ENCODE assay signal across 11 mouse cellular contexts in genomic region chr10:80016931-80017330, GRCm38 (mm10). TPM values are rescaled to one million over a fixed set of nuclear protein-coding genes. Genes with fewer than 3 reads are reported as not detected.
DNase-seq lines count a peak whose midpoint lies in the region; ATAC-seq and TF ChIP-seq lines count a peak whose summit lies in the region.
"Had no signal": no experiment of that assay in that cellular context is flagged by ENCODE, and none has a peak within 500 bp of the region (broad histone marks: within the 10 kb centered on the region; RNA-seq: fewer than 3 reads in every experiment).

No protein-coding gene starts in this region.

- no peak overlapping the region for H3K27ac ChIP-seq in lung, embryonic 14.5 days (ENCODE audit: low read depth)
- H3K27ac ChIP-seq in bone marrow macrophage, adult 2 months (ENCODE audit: insufficient read depth, low read depth, low read length), result peak overlapping the region; percentile 83
- no peak overlapping the region for H3K27ac ChIP-seq in limb, embryonic 10.5 days
- peak overlapping the region; percentile 93 for H3K27ac ChIP-seq in small intestine, adult 2 months (ENCODE audit: insufficient read depth, low read depth, low read length)
- H3K27ac ChIP-seq in hindbrain, embryonic 11.5 days (ENCODE audit: low read depth, low read length), result no peak overlapping the region
- H3K27ac ChIP-seq: hindbrain, embryonic 15.5 days had no signal

- peak overlapping the region; percentile 21; the same call in 1 of the 2 replicates for H3K4me2 ChIP-seq in lung, embryonic 14.5 days
- H3K4me2 ChIP-seq in hindbrain, embryonic 11.5 days (replicated peaks; ENCODE audit: low read depth, low read length), result no peak overlapping the region
- H3K4me2 ChIP-seq: hindbrain, embryonic 15.5 days had no signal

- DNase-seq in lung, embryonic 14.5 days, result no peak
- no peak for DNase-seq in lung, postnatal 10 days
- no peak for DNase-seq in limb, embryonic 10.5 days (ENCODE audit: low spot score)
- DNase-seq in hindbrain, embryonic 11.5 days (ENCODE audit: low spot score), result no peak
- no peak for DNase-seq in gastrocnemius, adult 8-10 months (ENCODE audit: low spot score in 2 of 2)
- DNase-seq: cerebellum, adult 18-20 months; layer of hippocampus, postnatal 36 days; right cerebral cortex, postnatal 25 days had no signal

- WGBS in lung, embryonic 14.5 days, result 92% methylated on average over 10 of the region's 10 CpGs
- 89% methylated on average over 10 of the region's 10 CpGs for WGBS in limb, embryonic 10.5 days
- 82% methylated on average over 10 of the region's 10 CpGs for WGBS in small intestine, adult 2 months
- WGBS in hindbrain, embryonic 11.5 days, result 87% methylated on average over 10 of the region's 10 CpGs

- TF ChIP-seq POLR2A in bone marrow macrophage, adult 2 months (IDR thresholded peaks at IDR 0.05; ENCODE audit: borderline replicate concordance, low read depth, low read length), result no peak
- TF ChIP-seq POLR2A in small intestine, adult 2 months (IDR thresholded peaks at IDR 0.05; ENCODE audit: low read depth, low read length), result no peak

- H3K9me3 ChIP-seq in lung, embryonic 14.5 days (ENCODE audit: low read depth, low read length), result no peaks in the 10 kb centered on the region
- H3K9me3 ChIP-seq in limb, embryonic 10.5 days (replicated peaks), result no peaks in the 10 kb centered on the region
- no peaks in the 10 kb centered on the region for H3K9me3 ChIP-seq in hindbrain, embryonic 11.5 days (ENCODE audit: control insufficient read depth, low read length)
- H3K9me3 ChIP-seq: hindbrain, embryonic 15.5 days had no signal

- H3K4me1 ChIP-seq in lung, embryonic 14.5 days (ENCODE audit: insufficient read depth), result no peaks in the 10 kb centered on the region; the same call in none of the 2 replicates
- peaks cover 17% of the 10 kb centered on the region for H3K4me1 ChIP-seq in bone marrow macrophage, adult 2 months (ENCODE audit: control insufficient read depth, insufficient read depth, low read length)
- H3K4me1 ChIP-seq in limb, embryonic 10.5 days, result peaks cover 53% of the 10 kb centered on the region
- H3K4me1 ChIP-seq in small intestine, adult 2 months (ENCODE audit: control insufficient read depth, insufficient read depth, insufficient read length, low read length), result peaks cover 20% of the 10 kb centered on the region
- peaks cover 10% of the 10 kb centered on the region; the same call in 1 of the 2 replicates for H3K4me1 ChIP-seq in hindbrain, embryonic 11.5 days (replicated peaks; ENCODE audit: control insufficient read depth, insufficient read depth, low read length)
- H3K4me1 ChIP-seq: hindbrain, embryonic 15.5 days had no signal

- no peak for ATAC-seq in lung, embryonic 14.5 days (ENCODE audit: insufficient read depth)
- ATAC-seq in hindbrain, embryonic 11.5 days (ENCODE audit: low FRiP score), result no peak

- TF ChIP-seq CTCF in lung, embryonic 14.5 days (IDR thresholded peaks at IDR 0.05; ENCODE audit: low read depth), result no peak
- TF ChIP-seq CTCF in bone marrow macrophage, adult 2 months (IDR thresholded peaks at IDR 0.05; ENCODE audit: low read depth, low read length), result no peak
- no peak for TF ChIP-seq CTCF in small intestine, adult 2 months (IDR thresholded peaks at IDR 0.05; ENCODE audit: extremely low read depth, insufficient read length, insufficient replicate concordance, low read depth, low read length)

- H3K4me3 ChIP-seq in lung, embryonic 14.5 days (ENCODE audit: low read depth, low read length), result peak overlapping the region; percentile 16; the same call in 1 of the 2 replicates
- peak overlapping the region; percentile 76 for H3K4me3 ChIP-seq in bone marrow macrophage, adult 2 months (ENCODE audit: insufficient read depth, low read length)
- peak overlapping the region; percentile 9; the same call in 1 of the 2 replicates for H3K4me3 ChIP-seq in limb, embryonic 10.5 days
- peak overlapping the region; percentile 69 for H3K4me3 ChIP-seq in small intestine, adult 2 months (ENCODE audit: low read depth, low read length)
- no peak overlapping the region for H3K4me3 ChIP-seq in hindbrain, embryonic 11.5 days (ENCODE audit: low read depth, low read length)
- H3K4me3 ChIP-seq: hindbrain, embryonic 15.5 days had no signal

- peaks cover 6% of the 10 kb centered on the region; the same call in 1 of the 2 replicates for H3K36me3 ChIP-seq in lung, embryonic 14.5 days (ENCODE audit: insufficient read depth)
- peaks cover 11% of the 10 kb centered on the region for H3K36me3 ChIP-seq in limb, embryonic 10.5 days
- 0 out of 2 replicates have a peak, but pooled peaks cover 2% of the 10 kb centered on the region for H3K36me3 ChIP-seq in small intestine, adult 2 months (ENCODE audit: control insufficient read depth, insufficient read depth, low read length)
- H3K36me3 ChIP-seq in hindbrain, embryonic 11.5 days (ENCODE audit: control insufficient read depth, insufficient read depth, low read length), result no peaks in the 10 kb centered on the region

- no peak overlapping the region for H3K9ac ChIP-seq in lung, embryonic 14.5 days
- H3K9ac ChIP-seq in hindbrain, embryonic 11.5 days (ENCODE audit: low read depth, low read length), result no peak overlapping the region
- H3K9ac ChIP-seq: hindbrain, embryonic 15.5 days had no signal

- peaks cover 32% of the 10 kb centered on the region for H3K27me3 ChIP-seq in lung, embryonic 14.5 days (ENCODE audit: insufficient read depth, low read length)
- peaks cover 60% of the 10 kb centered on the region for H3K27me3 ChIP-seq in limb, embryonic 10.5 days (ENCODE audit: low read depth, poor library complexity, severe bottlenecking)
- H3K27me3 ChIP-seq in small intestine, adult 2 months (ENCODE audit: control insufficient read depth, insufficient read depth, low read length), result no peaks in the 10 kb centered on the region
- peaks cover 47% of the 10 kb centered on the region for H3K27me3 ChIP-seq in hindbrain, embryonic 11.5 days (ENCODE audit: control insufficient read depth, insufficient read depth, low read length)

RNA-seq across cellular contexts. Expression of gene Arhgap45, which starts 0.5 kb away (rescaled TPM):
- 11.2 and 13.2 TPM in 2 replicates for polyA plus RNA-seq in lung, embryonic 14.5 days (2014; fragmentation: Nextera tagmentation; extraction: Ambion mirVana)
- polyA plus RNA-seq in bone marrow macrophage, adult 2 months (2012; ENCODE audit: insufficient read depth, insufficient read length, missing spikeins), result 218 TPM in 2 replicates
- 14.9 and 15.5 TPM in 2 replicates for polyA plus RNA-seq in limb, embryonic 10.5 days (2016; fragmentation: Nextera tagmentation; extraction: Ambion mirVana)
- 23.2 and 36.8 TPM in 2 replicates for polyA plus RNA-seq in small intestine, adult 2 months (2012; rRNA removed)
- polyA plus RNA-seq in hindbrain, embryonic 11.5 days (2014; fragmentation: Nextera tagmentation; extraction: Ambion mirVana), result 4.1 and 4.3 TPM in 2 replicates
- total RNA-seq in gastrocnemius, adult 8-10 months (2022), result 1 to 10 TPM in 2 of 4 experiments, under 1 TPM in 2; 0.48 to 1.3 (median 0.84) TPM

RNA-seq across cellular contexts. Expression of gene Abca7, which starts 20.6 kb away (rescaled TPM):
- polyA plus RNA-seq in lung, embryonic 14.5 days (2014; fragmentation: Nextera tagmentation; extraction: Ambion mirVana), result 3.0 and 3.5 TPM in 2 replicates
- polyA plus RNA-seq in bone marrow macrophage, adult 2 months (2012; ENCODE audit: insufficient read depth, insufficient read length, missing spikeins), result 24.6 and 27.5 TPM in 2 replicates
- polyA plus RNA-seq in limb, embryonic 10.5 days (2016; fragmentation: Nextera tagmentation; extraction: Ambion mirVana), result 2.0 and 2.3 TPM in 2 replicates
- polyA plus RNA-seq in small intestine, adult 2 months (2012; rRNA removed), result 18.1 and 33.4 TPM in 2 replicates
- polyA plus RNA-seq in hindbrain, embryonic 11.5 days (2014; fragmentation: Nextera tagmentation; extraction: Ambion mirVana), result 2.6 TPM in 2 replicates
- 1 to 10 TPM; 7.3 to 8.6 (median 8.1) TPM for total RNA-seq in gastrocnemius, adult 8-10 months (2022)

RNA-seq across cellular contexts. Expression of gene Polr2e, which starts 22.7 kb away (rescaled TPM):
- polyA plus RNA-seq in lung, embryonic 14.5 days (2014; fragmentation: Nextera tagmentation; extraction: Ambion mirVana), result 240 and 258 TPM in 2 replicates
- 53.0 and 55.5 TPM in 2 replicates for polyA plus RNA-seq in bone marrow macrophage, adult 2 months (2012; ENCODE audit: insufficient read depth, insufficient read length, missing spikeins)
- 319 and 357 TPM in 2 replicates for polyA plus RNA-seq in limb, embryonic 10.5 days (2016; fragmentation: Nextera tagmentation; extraction: Ambion mirVana)
- polyA plus RNA-seq in small intestine, adult 2 months (2012; rRNA removed), result 140 and 186 TPM in 2 replicates
- 215 and 222 TPM in 2 replicates for polyA plus RNA-seq in hindbrain, embryonic 11.5 days (2014; fragmentation: Nextera tagmentation; extraction: Ambion mirVana)
- 10 to 100 TPM; 38.3 to 47.6 (median 39.7) TPM for total RNA-seq in gastrocnemius, adult 8-10 months (2022)

RNA-seq across cellular contexts. Expression of gene Cnn2, which starts 28.5 kb away (rescaled TPM):
- 354 and 364 TPM in 2 replicates for polyA plus RNA-seq in lung, embryonic 14.5 days (2014; fragmentation: Nextera tagmentation; extraction: Ambion mirVana)
- 37.5 and 41.5 TPM in 2 replicates for polyA plus RNA-seq in bone marrow macrophage, adult 2 months (2012; ENCODE audit: insufficient read depth, insufficient read length, missing spikeins)
- 261 and 301 TPM in 2 replicates for polyA plus RNA-seq in limb, embryonic 10.5 days (2016; fragmentation: Nextera tagmentation; extraction: Ambion mirVana)
- polyA plus RNA-seq in small intestine, adult 2 months (2012; rRNA removed), result 49.9 and 72.8 TPM in 2 replicates
- polyA plus RNA-seq in hindbrain, embryonic 11.5 days (2014; fragmentation: Nextera tagmentation; extraction: Ambion mirVana), result 180 and 221 TPM in 2 replicates
- 1 to 10 TPM; 2.7 to 5.3 (median 4.3) TPM for total RNA-seq in gastrocnemius, adult 8-10 months (2022)

RNA-seq across cellular contexts. Expression of gene Gpx4, which starts 30.0 kb away (rescaled TPM):
- 471 and 474 TPM in 2 replicates for polyA plus RNA-seq in lung, embryonic 14.5 days (2014; fragmentation: Nextera tagmentation; extraction: Ambion mirVana)
- polyA plus RNA-seq in bone marrow macrophage, adult 2 months (2012; ENCODE audit: insufficient read depth, insufficient read length, missing spikeins), result 311 and 322 TPM in 2 replicates
- 589 and 631 TPM in 2 replicates for polyA plus RNA-seq in limb, embryonic 10.5 days (2016; fragmentation: Nextera tagmentation; extraction: Ambion mirVana)
- 388 and 646 TPM in 2 replicates for polyA plus RNA-seq in small intestine, adult 2 months (2012; rRNA removed)
- polyA plus RNA-seq in hindbrain, embryonic 11.5 days (2014; fragmentation: Nextera tagmentation; extraction: Ambion mirVana), result 543 and 552 TPM in 2 replicates
- 100 to 1,000 TPM; 510 to 613 (median 541) TPM for total RNA-seq in gastrocnemius, adult 8-10 months (2022)

Comparison
In these comparisons a context has a peak if more than half of its experiments do, and no peak if none do; other contexts are left out.
1. H3K27ac ChIP-seq: peak in bone marrow macrophage, adult 2 months (single experiment) and small intestine, adult 2 months (single experiment); none in lung, embryonic 14.5 days (single experiment), limb, embryonic 10.5 days (single experiment) and hindbrain, embryonic 11.5 days (single experiment).